Mouse (Mus musculus) c-Kit-positive CD71-negative TER-119-negative erythroid progenitor cells, embryonic 14.5 days (primary cell): ENCODE measurements around the gene Fbxl14.
"Not testable (repeated sequence)": the region's sequence is repeated elsewhere in the genome, so short reads cannot be mapped to it uniquely, and the experiment has no call there.

Experiments
- DNase-seq: peaks from one replicate; pipeline ENCODE4 v3.0.0-alpha.2; 2013; ENCODE audit warnings: low read depth

Gene Fbxl14

DNA sequence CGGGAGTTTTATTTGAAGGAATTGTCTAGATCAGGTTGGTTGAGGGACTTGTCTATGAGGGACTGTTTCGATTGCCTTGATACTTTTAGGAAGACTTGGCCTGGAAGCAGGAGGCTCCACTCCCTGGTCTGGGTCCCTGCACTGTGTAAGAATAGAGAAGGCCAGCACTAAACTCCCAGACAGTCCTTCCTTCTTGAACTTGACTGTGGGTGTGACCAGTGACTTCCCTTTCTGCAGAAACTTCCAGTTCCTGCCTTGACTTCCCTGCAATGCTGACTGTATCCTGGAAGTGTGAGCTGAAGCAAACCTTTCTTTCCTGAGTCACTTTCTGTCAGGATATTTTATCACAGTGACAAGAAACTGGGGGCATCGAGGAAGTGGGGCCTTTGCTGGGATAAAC lies 8.7 kb upstream of the Fbxl14 start:
- no peak for DNase-seq

DNA sequence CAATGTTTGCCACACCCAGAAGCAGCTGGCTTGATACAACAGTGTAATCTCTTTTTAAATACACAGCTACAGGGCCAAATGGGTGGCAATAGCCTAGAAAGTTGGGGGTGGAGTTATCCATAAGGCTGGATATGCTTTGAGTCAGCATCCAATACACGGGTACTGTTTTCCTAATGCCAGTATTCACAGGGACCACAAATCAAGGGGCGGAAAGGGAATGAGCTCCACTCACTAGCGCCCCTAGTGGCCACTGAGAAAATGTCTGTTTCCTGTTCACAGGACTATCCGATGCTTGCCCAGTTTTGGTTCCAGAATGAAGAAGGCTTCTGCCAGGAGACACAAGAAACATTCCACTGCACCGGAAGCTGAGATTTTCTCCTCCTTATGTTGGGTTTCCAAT lies 7.3 kb upstream of the Fbxl14 start:
- DNase-seq = no peak

DNA sequence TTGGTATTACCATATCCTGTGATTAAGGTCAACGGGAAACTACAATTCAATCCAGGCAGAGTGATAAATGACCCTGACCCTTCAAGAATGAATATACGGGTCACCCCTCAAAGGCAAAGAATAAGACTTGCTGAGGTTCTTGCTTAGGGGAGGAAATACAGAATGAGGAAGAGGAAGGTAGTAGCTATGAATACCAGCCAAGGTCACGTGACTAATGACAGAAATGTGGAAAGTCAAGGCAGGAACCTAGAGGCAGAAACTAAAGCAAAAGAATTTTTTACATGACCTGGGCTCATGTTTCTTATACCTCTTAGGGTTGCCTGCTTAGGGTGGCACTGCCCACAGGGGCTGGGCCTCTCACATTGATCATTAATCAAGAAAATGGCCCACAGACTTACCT lies 6.8 kb upstream of the Fbxl14 start:
- DNase-seq = no peak

DNA sequence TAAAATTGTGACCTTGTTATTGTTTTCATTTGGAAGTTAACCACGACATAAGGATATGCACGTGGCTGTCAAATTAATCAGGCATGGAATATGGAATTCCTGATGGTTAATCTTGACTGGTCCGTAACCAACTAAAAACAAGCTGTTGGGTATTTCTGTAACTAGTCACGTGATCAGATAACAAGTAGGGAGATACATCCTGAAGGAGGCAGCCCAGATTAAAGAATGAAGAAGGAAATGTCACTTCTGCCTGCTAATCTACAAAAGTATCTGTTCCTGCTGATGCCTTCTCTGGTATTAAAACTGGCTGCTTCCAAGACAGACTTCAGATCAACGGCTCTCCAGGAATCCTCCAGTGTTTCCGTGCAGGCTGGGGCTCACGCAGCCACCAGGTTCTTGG lies 6.0 kb upstream of the Fbxl14 start:
- DNase-seq = no peak

DNA sequence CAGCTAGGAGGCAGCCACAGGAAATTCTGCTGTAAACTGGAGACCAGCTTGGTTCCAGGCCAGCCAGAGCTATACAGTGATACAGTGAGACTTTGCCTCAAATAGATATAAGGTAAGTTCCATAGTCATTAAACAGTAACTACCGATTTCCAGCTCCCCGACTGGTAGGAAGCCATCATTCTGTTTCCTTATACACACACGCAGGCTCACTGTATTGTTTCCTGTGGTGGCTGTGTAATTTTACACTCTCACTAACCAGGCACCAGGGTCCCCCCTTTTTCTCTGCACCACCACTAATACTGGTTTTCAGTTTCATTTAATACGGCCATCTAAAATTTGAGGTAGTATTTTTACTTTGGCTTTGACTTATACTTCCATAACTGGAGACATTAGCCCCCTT lies 5.5 kb upstream of the Fbxl14 start:
- no peak for DNase-seq

DNA sequence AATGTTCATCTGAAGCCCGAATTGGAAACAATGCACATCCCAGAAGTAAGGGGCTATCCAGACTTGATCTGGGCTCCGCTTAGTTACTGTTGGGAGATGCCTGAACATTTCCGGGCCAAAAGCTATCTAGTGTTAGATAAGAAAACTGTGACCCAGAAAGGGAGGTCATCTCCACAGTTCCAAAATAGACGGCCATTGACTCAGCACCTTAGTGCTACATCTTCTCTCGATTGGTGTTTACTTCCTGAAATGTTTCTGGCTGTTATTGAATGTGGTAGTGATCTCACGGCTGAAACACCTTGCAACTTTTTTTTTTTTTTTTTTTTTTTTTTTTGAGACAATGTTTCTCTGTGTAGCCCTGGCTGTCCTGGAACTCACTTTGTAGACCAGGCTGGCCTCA lies 3.5 kb upstream of the Fbxl14 start:
- no peak for DNase-seq

DNA sequence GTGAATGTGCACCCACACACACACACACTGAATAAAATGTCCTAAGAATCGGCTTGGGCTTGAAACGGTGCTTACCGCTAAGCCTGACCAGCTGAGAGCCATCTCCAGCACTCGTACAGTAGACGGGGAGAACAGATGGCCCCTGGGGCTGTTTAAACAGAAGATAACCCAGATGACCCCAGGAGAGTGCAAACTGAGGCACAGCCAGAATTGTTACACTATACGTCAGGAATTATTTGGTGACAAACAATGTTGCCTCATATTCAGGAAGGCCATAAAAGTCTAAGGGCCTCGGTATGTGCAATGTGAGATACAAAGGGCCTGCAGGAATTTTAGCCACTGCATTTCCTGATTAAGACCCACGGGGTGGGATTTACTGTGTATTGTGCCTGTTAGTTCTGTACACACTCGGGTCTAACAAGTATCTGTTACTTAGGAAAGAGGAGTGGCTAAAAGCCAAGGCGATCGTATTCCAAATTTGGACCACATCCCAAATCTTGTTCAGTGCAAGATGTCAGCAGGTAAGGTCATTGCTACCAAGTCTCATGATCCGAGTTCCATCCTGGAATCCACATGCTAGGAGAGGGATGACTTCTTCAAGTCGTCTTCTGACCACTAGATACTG lies 1.7 kb upstream of the Fbxl14 start:
- DNase-seq = no peak

DNA sequence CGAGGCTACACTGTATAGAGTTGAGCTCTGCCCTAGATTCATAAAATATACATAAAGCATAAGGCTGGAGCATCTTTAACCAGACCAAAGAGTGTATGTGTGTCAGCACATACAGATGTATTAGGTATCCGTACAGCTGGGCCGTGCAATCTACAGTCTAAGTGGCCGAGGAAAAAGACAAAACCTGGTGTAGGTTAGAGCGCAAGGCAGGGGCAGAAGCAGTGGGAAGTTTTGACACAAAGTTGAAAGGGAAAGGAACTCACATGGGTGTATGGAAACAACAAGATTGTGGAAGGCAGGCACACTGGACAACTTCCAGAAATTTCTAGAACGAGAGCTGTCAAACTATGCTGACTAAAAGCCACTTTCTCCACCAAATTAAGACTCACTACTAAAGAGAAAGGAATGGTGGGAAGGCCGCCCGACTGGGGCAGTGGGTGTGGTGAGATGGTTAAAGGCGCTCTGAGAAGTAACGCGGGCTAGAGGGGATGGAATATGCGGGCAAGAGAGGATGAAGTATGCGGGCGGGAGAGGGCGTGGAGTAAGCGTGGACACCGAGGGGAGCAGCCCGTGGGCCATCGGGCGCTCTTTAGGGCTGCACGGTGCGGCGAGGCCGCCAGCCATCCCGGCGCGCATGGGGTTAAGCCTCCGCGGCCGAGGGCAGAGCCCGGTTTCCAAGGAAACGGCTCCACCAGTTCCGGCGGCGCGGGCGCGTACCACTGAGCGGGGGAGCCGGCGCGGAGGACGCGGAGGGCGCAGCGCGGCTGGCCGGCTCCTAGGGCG lies 717 bp upstream of the Fbxl14 start:
- no peak for DNase-seq

DNA sequence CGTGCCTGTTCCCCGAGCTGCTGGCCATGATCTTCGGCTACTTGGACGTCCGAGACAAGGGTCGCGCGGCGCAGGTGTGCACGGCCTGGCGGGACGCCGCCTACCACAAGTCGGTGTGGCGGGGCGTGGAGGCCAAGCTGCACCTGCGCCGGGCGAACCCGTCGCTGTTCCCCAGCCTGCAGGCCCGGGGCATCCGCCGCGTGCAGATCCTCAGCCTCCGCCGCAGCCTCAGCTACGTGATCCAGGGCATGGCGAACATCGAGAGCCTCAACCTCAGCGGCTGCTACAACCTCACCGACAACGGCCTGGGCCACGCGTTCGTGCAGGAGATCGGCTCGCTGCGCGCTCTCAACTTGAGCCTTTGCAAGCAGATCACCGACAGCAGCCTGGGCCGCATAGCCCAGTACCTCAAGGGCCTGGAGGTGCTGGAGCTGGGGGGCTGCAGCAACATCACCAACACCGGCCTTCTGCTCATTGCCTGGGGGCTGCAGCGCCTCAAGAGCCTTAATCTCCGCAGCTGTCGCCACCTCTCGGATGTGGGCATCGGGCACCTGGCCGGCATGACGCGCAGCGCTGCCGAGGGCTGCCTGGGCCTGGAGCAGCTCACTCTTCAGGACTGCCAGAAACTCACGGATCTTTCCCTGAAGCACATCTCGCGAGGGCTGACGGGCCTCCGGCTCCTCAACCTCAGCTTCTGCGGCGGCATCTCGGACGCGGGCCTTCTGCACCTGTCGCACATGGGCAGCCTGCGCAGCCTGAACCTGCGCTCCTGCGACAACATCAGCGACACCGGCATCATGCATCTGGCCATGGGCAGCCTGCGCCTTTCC lies 623 bp downstream of the Fbxl14 start:
- DNase-seq = no peak

DNA sequence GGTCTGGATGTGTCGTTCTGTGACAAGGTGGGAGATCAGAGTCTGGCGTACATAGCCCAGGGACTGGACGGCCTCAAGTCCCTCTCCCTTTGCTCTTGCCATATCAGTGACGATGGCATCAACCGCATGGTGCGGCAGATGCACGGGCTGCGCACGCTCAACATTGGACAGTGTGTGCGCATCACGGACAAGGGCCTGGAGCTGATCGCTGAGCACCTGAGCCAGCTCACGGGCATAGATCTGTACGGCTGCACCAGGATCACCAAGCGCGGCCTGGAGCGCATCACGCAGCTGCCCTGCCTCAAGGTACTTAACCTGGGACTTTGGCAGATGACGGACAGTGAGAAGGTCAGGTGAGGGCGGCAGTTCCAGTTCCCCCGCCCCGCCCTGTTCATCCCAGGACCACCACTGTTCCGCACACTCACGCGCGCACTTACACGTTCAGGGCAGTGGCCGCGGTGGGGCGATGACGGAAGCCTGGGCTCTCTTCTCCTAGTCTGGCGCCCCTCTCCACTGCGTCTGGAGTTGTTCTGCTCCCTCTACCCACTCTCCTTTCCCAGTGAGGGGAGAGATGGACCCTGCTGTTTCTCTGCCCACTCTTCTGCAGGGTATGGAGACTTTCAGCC lies 1.4 kb downstream of the Fbxl14 start:
- DNase-seq = no peak

DNA sequence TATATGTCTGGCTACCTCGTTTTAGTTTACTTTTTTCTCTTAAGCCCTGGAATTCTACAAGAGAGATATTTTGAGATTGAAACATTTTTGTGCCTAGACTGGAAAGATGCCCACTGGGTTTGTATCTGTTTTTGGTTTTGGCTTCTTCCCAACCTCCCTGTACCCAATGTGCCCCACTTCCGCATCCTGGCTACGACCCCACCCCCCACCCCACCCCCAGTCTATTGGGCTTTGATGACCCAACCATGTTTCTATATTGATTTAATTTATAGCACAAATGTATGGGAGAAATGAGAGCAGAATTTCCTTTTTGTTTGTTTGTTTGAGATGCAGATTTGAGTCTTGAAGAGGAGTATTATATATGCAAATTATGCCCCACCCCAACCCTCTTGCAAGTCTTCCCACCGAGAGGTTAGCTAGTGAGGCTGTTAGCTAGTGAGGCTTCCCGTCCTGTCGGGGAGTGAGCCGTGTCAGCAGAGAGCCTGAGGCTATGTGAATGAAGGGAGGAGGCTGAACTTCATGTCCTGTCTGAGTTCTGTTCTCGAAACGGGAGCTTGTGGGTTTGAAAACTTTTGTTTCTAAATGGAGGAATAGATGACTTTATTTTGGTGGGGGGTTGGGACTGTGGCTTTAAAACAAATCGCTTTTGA lies 2.4 kb downstream of the Fbxl14 start:
- DNase-seq = not testable (repeated sequence)

DNA sequence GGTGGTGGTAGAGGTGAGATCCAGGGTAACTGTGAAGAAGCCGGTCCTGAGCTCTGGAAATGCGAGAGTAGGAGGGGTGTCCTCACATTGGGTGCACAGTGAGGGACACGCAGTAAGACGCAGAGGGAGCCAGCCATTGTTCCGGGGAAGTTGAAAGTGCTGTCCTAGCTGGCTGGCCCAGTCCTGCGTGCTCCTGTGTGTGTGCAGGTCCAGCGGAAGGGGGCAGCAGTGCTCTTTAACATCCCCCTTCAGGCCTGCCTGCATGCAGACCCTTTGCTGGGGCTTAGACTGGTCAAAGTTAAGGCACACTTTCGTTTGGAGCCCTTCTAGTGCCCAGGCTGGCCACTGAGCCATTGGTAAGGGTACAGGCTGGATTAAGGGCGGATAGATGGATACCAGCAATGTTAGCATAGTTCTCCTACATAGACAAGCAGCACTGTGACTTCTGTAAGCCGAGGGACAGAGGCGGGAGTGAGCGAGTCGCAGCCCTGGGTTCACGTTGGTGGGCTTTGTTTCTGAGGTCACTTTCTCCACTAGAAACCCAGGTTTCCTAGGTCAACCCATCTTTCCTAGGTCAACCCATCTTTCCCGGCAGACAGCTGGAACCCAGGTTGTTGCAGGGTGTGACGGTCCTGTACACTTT lies 3.6 kb downstream of the Fbxl14 start:
- DNase-seq = no peak

DNA sequence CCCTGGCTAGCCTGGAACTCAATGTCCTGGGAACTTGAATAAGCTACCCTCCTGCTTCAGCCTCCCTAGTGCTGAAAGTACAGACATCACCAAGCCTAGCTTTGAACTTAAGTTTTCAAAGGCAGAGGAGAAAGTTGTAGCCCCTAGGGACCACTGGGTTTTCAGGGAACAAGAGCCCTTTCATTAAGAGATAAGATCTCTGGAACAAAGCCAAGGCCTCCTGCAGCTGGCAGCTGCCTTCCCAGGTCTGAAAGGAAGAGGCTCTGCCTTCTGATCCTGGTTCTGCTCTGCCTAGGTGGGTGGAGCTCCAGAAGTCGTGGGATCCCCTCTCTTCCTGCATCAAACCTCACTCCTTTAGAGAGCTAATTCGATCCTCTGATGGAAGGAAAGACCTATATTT lies 6.0 kb downstream of the Fbxl14 start:
- no peak for DNase-seq

DNA sequence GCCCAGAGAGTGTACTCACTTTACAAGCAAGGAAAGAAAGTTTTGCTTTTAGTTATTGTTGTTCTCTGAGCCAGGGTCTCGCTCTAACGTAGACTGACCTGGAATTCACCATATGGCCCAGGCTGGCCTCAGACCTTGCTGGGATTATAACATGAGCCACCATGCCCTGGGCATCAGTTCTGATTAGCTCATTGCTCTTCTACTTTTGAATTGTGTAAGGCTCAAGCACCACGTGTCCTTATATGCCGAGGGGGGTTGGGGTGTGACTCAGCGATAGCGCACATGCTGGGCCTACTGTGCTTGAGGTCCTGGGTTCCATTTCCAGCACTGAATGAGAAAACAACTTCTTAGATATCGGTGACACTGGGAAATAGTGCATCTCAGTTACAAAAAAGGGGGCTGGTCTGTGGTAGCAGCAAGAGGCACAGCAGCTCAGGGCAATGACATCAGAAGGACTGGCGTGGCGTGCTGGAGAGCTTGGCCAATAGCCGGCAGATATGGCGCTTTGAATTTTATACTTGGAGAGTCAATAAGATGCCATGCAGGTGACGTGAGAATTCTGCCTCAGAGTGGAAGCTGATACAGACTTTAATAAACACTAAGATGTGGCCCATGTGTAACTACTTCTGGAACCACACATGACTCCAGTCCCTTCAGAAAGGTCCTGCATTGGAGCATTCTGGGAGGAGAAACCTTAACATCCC lies 7.1 kb downstream of the Fbxl14 start:
- no peak for DNase-seq

DNA sequence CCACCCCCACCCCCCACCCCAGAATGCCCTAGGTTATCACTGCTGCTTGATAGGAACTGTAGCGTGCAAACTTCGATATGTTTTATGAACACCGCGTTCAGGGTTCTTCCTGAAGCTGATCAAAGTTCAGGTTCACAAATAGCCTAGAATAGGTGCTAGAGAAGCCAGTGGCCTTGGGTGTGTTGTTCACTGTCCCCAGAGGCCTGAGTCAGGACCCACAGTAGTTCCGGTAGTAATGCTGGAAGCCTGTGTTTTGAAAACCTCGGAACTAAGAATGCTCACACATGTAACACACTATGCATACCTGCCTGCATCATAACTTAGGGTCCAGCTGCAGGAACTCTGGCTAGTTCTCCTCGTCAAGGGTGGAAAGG lies 7.6 kb downstream of the Fbxl14 start:
- no peak for DNase-seq

DNA sequence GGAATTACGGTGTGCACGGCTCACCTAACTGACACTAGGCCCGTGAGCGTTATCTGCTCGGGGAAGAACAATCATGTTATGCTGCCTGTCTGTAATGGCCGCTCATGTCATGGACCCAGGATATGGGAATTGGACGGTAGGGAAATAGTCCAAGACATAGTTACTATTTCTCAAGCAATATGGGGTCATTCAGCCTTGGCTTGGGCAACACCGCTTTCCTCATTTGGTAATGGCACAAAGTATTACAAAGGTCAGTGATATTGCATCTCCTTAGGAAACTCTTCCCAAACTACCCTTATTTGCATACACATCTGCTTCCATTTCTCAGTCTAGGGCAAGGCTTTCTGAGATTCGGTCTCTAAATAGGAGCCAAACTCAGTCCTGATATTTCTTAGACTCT lies 8.2 kb downstream of the Fbxl14 start:
- DNase-seq = no peak

DNA sequence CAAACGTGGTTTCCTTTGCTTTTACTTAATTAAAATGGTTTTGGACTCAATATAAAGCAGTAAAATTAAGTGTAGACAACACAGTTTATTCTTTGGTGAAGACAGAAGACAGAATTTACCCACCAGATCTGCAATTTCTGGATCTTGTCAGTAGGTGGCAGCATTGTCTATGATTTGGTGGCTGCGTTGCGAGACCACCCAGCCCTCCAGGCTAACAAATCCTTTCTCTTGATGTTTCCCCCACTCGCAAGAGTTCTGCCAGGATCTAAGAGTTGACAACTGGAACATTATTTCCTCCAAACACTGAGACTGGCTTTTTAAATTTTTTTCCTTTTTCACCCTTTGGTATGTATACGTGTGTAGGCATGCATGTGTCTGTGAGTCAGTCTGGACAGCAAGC lies 10.3 kb downstream of the Fbxl14 start:
- DNase-seq = no peak

DNA sequence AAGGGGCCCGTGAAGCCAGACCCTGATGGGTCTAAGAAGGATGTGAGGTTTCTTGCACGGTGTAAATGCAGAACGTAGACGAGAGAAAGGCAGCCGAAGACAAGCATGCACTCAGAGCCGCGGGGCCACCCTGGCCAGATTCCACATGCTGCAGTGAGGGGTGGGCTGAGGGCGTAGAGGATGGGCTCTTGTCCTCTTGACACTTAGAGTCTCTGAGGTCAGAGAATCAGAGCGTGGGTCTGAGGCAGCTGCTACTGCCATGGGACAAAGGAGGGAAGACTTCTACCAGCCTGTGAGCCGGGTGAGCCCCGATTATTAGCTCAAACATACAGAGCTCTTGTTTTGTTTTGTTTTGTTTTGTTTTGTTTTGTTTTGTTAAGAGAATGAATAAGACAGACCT lies 11.1 kb downstream of the Fbxl14 start:
- DNase-seq = no peak

DNA sequence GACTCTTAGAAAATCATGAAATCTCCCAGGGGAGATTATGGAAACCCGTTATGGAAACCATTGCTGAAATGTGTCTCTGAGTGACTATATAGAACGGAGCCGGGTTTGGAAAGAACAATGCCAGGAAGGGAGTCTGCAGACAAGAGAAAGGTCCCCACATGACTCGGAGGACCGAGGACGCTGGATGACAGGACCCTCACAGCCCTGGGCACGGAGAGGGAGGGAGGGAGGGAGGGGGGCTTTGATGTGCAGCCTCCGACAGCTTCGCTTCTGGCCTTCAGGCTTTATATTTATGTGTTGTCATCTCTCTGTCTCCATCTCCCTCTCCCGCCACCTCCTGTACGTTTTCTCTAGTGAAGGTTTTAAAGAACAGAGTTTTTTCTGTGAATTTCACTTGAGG lies 11.5 kb downstream of the Fbxl14 start:
- no peak for DNase-seq

DNA sequence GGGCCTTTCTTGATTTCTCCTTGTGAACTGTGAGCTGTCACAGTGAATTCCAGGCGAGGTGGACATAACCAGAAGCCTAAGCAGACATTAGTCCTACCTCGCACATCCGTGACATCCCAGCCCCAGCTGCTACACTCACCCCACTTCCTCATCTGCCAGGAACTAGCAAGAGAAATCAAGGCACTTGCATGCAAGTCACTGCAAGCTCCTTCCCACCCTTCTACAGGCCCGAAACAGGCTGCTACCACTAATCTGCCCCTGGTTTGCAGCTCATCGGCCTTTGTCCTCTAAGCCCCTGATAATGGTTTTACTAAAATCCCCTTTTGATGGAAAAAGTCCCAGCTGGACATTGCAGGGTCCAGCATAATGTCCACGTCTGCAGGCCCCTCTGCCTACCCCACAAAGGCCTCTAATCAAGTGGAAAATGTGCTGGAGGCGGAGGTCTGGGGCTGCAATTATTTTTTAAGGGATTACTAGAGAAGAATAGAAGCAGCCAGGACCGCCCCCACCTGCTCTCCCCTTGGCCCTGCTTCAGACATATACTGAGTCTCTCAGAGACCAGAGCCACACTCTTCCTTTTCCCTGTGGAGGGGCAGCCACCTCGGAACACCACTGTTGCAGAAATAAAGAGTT lies 12.6 kb downstream of the Fbxl14 start:
- DNase-seq = no peak

DNA sequence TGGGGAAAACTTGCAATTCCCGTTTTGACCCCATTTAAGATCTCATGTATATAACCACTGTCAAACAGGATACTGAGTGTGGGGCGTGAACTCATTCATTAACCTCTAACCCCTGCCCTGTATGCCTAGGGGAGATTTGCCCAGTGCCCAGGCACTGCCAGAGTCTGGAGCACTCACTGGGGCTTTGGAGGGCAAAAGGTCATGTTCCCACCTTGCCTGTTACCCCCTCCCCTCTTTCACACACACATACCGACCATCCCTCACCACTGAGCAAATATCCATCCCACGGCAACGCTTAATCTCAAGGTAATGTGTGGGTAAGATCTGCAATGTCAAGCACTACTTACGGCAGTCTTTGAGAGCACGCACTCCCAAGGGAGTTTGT lies 13.2 kb downstream of the Fbxl14 start:
- no peak for DNase-seq
